In the genomic region with DNA sequence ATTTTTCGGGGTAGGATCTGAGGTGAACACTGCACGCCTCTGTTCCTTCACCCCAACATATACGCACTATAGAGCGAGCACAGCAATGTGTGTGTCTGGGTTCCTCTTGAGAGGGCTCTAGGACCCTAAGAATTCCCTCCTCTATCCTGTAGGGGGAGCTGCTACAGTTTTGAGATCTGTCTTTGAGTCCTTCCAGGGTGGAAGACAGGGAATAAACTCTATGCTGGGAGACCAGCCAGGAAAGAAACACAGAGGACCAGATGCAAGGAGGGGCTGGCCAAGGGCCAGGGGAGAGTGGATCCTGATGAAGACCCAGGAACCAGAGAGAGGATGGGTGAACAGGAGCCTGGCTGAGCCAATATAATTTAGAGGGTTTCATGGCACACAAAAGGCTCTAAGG, we compare ENCODE assay signal across 11 mouse cellular contexts. TPM values are rescaled to one million over a fixed set of nuclear protein-coding genes. Genes with fewer than 3 reads are reported as not detected.
A peak's percentile ranks its signal among the peaks of the same experiment; 100 is the strongest.
DNase-seq lines count a peak whose midpoint lies in the region; ATAC-seq lines count a peak whose summit lies in the region.
"Had no signal": no experiment of that assay in that cellular context is flagged by ENCODE, and none has a peak within 500 bp of the region (broad histone marks: within the 10 kb centered on the region; RNA-seq: fewer than 3 reads in every experiment).

No protein-coding gene starts in this region.

- 0 out of 2 replicates have a peak, but pooled peaks have one; percentile 14 for ATAC-seq in heart, embryonic 16.5 days (replicated peaks; ENCODE audit: extremely low read depth, insufficient read depth, low FRiP score)
- no peak for ATAC-seq in heart, embryonic 12.5 days (ENCODE audit: insufficient number of reproducible peaks, low FRiP score)
- ATAC-seq: activated CD4-positive, CD25-positive, alpha-beta regulatory T cell, adult 4 months; midbrain, embryonic 13.5 days had no signal

- 70% methylated on average over 4 of the region's 4 CpGs for WGBS in heart, embryonic 16.5 days
- 72% methylated on average over 4 of the region's 4 CpGs for WGBS in heart, embryonic 12.5 days

- H3K9me3 ChIP-seq in heart, embryonic 16.5 days (replicated peaks; ENCODE audit: control insufficient read depth, low read length), result no peaks in the 10 kb centered on the region
- H3K9me3 ChIP-seq in heart, embryonic 12.5 days (replicated peaks), result no peaks in the 10 kb centered on the region
- H3K9me3 ChIP-seq: midbrain, embryonic 13.5 days had no signal

- DNase-seq in testis, postnatal 10 days (ENCODE audit: low spot score), result peak; percentile 65
- DNase-seq in testis, postnatal 14 days (ENCODE audit: low spot score), result no peak
- DNase-seq in kidney, adult 8-10 months, result peak; percentile 38
- DNase-seq in right cerebral cortex, postnatal 10 days (ENCODE audit: low spot score in 2 of 2), result no peak
- DNase-seq in thymus, postnatal 4 days, result no peak
- no peak for DNase-seq in urinary bladder, adult 2 months (ENCODE audit: low spot score)
- DNase-seq: gastrocnemius, postnatal 25 days had no signal

- H3K4me2 ChIP-seq in heart, embryonic 16.5 days (ENCODE audit: low read depth, low read length), result no peak overlapping the region
- H3K4me2 ChIP-seq in heart, embryonic 12.5 days, result no peak overlapping the region
- H3K4me2 ChIP-seq: midbrain, embryonic 13.5 days had no signal

- H3K27me3 ChIP-seq in heart, embryonic 16.5 days (ENCODE audit: control insufficient read depth, insufficient read depth, low read length), result no peaks in the 10 kb centered on the region
- no peaks in the 10 kb centered on the region; the same call in 1 of the 2 replicates for H3K27me3 ChIP-seq in heart, embryonic 12.5 days (replicated peaks)

- H3K36me3 ChIP-seq in heart, embryonic 16.5 days (ENCODE audit: control insufficient read depth, insufficient read depth), result no peaks in the 10 kb centered on the region
- H3K36me3 ChIP-seq in heart, embryonic 12.5 days, result no peaks in the 10 kb centered on the region
- H3K36me3 ChIP-seq: midbrain, embryonic 13.5 days had no signal

- H3K27ac ChIP-seq in heart, embryonic 16.5 days (ENCODE audit: low read length), result no peak overlapping the region
- no peak overlapping the region for H3K27ac ChIP-seq in heart, embryonic 12.5 days (ENCODE audit: poor library complexity, severe bottlenecking)
- H3K27ac ChIP-seq: midbrain, embryonic 13.5 days had no signal

- H3K9ac ChIP-seq in heart, embryonic 16.5 days (ENCODE audit: low read length), result no peak overlapping the region
- no peak overlapping the region for H3K9ac ChIP-seq in heart, embryonic 12.5 days
- H3K9ac ChIP-seq: midbrain, embryonic 13.5 days had no signal

- H3K4me1 ChIP-seq in heart, embryonic 16.5 days (ENCODE audit: control insufficient read depth, insufficient read depth, low read length), result peaks cover 4% of the 10 kb centered on the region; the same call in 1 of the 2 replicates
- peaks cover 4% of the 10 kb centered on the region; the same call in 1 of the 2 replicates for H3K4me1 ChIP-seq in heart, embryonic 12.5 days (replicated peaks)
- H3K4me1 ChIP-seq: midbrain, embryonic 13.5 days had no signal

- H3K4me3 ChIP-seq in heart, embryonic 16.5 days (ENCODE audit: low read length), result no peak overlapping the region
- H3K4me3 ChIP-seq in heart, embryonic 12.5 days, result no peak overlapping the region
- H3K4me3 ChIP-seq: midbrain, embryonic 13.5 days had no signal

RNA-seq across cellular contexts. Expression of a gene that starts 40.5 kb away (rescaled TPM):
- not detected in 2 replicates for polyA plus RNA-seq in heart, embryonic 16.5 days (2015; fragmentation: Nextera tagmentation; extraction: Ambion mirVana)
- not detected in 2 replicates for polyA plus RNA-seq in heart, embryonic 12.5 days (2016; fragmentation: Nextera tagmentation; extraction: Ambion mirVana)
- polyA plus RNA-seq in urinary bladder, adult 2 months (2012; rRNA removed), result 0.03 TPM in 1 of 2 replicates, not detected in the other
- polyA plus RNA-seq: activated CD4-positive, CD25-positive, alpha-beta regulatory T cell, adult 4 months; midbrain, embryonic 13.5 days had no signal

Comparison
In these comparisons a context has a peak if more than half of its experiments do, and no peak if none do; other contexts are left out.
1. DNase-seq: peak in testis, postnatal 10 days (single experiment) and kidney, adult 8-10 months (2 of 2); none in testis, postnatal 14 days (single experiment), right cerebral cortex, postnatal 10 days (0 of 2), thymus, postnatal 4 days (single experiment) and urinary bladder, adult 2 months (single experiment).